Mouse (Mus musculus) G1E (cell line): ENCODE results near the gene Dhcr7. TPM values are rescaled to one million over a fixed set of nuclear protein-coding genes. Genes with fewer than 3 reads are reported as not detected.

Source experiments
- ATAC-seq: 2 replicates; pipeline ENCODE4 v1.8.0; 2016; ENCODE audit warnings: mild to moderate bottlenecking; ENCODE audit not compliant: insufficient number of reproducible peaks, poor library complexity, low FRiP score, severe bottlenecking; ENCODE audit errors: extremely low read depth
- DNase-seq: peaks from one replicate; pipeline ENCODE4 v3.0.0; 2012; ENCODE audit warnings: low spot score
- H3K27me3 ChIP-seq: 2 replicates; pipeline ENCODE4 v1.6.1; 2012; ENCODE audit warnings: mild to moderate bottlenecking, low read length, inconsistent platforms; ENCODE audit not compliant: insufficient read depth
- H3K36me3 ChIP-seq: replicated peaks from 2 replicates; pipeline ENCODE3; 2012; ENCODE audit warnings: mild to moderate bottlenecking, inconsistent platforms
- H3K4me1 ChIP-seq: 2 replicates; pipeline ENCODE4 v1.6.1; 2012; ENCODE audit warnings: low read depth, low read length, inconsistent platforms, mixed read lengths; ENCODE audit not compliant: insufficient read depth
- H3K4me3 ChIP-seq: 2 replicates; pipeline ENCODE4 v1.5.1; 2012; ENCODE audit warnings: low read depth, mild to moderate bottlenecking, inconsistent platforms, low read length, moderate library complexity, mixed read lengths
- H3K9me3 ChIP-seq: replicated peaks from 2 replicates; pipeline ENCODE4 v1.6.1; 2012; ENCODE audit warnings: inconsistent platforms
- CTCF ChIP-seq: IDR thresholded peaks from 2 replicates; pipeline ENCODE4 v1.5.1; 2012; ENCODE audit warnings: low read depth, low read length, inconsistent platforms, mixed read lengths
- GATA1 ChIP-seq: IDR thresholded peaks from 2 replicates; pipeline ENCODE4 v1.6.1; 2012; ENCODE audit warnings: borderline replicate concordance, low read length, inconsistent platforms, mixed read lengths
- GATA2 ChIP-seq: IDR thresholded peaks from 2 replicates; pipeline ENCODE4 v1.6.1; 2012; ENCODE audit warnings: low read depth, low read length, inconsistent platforms, borderline replicate concordance
- POLR2AphosphoS5 ChIP-seq: IDR thresholded peaks from 2 replicates; pipeline ENCODE4 v1.6.1; 2012; ENCODE audit warnings: low read depth, low read length, inconsistent platforms; ENCODE audit not compliant: insufficient replicate concordance
- TAL1 ChIP-seq: conservative IDR thresholded peaks from 2 replicates; pipeline ENCODE4 v1.6.1; 2012; ENCODE audit warnings: low read depth, low read length, inconsistent platforms, mixed read lengths
- polyA plus RNA-seq: library from polyadenylated mRNA; stranded (reverse); fragments of >175 nt; gene quantifications from 2 replicates; pipeline ENCODE4 v1.2.3, GENCODE M21; 2012
- total RNA-seq, 2 experiments: library from RNA; stranded (forward) in 1 of 2; stranded (reverse) in 1 of 2; fragments of 200-1000 nt in 1 of 2; fragments of >200 nt in 1 of 2; fragmentation: Nextera tagmentation in 1 of 2; gene quantifications; 2 replicates each; pipeline ENCODE4 v1.2.3; 2014 to 2017

The Dhcr7 gene
- total and polyA plus RNA-seq, 3 experiments = 16.3 to 83.0 (median 20.6) TPM

DNA sequence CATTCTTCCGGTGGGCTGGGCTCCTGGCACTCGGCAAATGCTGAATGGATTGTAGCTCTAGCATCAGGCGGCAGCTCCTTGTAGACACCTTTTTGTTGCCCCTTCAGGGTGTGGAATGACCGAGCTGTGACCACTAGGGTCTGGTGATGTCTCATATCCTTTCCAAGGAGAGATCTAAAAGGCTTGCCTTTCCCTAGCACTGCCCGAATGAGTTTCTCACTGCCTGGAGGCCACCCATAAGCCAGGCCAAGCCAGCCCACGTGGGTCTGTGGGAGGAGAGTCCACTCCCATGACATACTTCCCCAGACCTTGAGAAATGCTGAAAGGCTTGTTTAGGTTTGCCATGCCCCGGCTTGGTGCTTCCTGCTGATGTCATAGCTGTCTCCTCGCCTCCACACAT, 9.3 kb downstream of the Dhcr7 start:
- no peaks in the 10 kb centered on the region for H3K27me3 ChIP-seq
- TF ChIP-seq POLR2AphosphoS5 = no peak
- no peak for TF ChIP-seq CTCF
- TF ChIP-seq GATA2 = no peak
- TF ChIP-seq TAL1 = no peak
- TF ChIP-seq GATA1 = no peak
- ATAC-seq = no peak
- peaks cover 60% of the 10 kb centered on the region for H3K36me3 ChIP-seq
- peak overlapping the region; percentile 80 for H3K4me3 ChIP-seq
- H3K9me3 ChIP-seq = no peaks in the 10 kb centered on the region
- DNase-seq = no peak
- peaks cover 71% of the 10 kb centered on the region for H3K4me1 ChIP-seq

DNA sequence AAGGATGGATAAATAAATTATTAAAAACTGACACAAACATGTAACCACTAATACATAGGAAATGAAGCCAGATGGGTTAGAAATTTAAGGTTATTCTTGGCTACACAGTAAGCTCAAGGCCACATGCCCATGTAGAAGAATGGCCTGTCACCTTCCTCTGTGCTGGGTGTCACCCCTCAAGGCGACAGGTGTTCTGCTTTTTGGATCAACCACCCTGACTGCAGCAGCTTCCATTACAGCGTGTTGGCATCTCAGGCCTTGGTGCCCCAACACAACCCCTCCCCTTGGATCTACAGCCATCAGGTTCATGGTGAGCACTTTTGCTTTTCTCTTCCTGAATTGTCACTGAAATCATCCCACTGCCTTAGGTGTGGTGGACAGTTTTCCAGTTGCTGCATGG, 9.7 kb downstream of the Dhcr7 start:
- H3K4me1 ChIP-seq = peaks cover 74% of the 10 kb centered on the region
- H3K27me3 ChIP-seq = no peaks in the 10 kb centered on the region
- no peak for ATAC-seq
- DNase-seq = no peak
- no peaks in the 10 kb centered on the region for H3K9me3 ChIP-seq
- peak overlapping the region; percentile 80; the same call in 1 of the 2 replicates for H3K4me3 ChIP-seq
- TF ChIP-seq GATA2 (no peak), CTCF (no peak), POLR2AphosphoS5 (no peak), GATA1 (no peak), TAL1 (no peak)
- peaks cover 65% of the 10 kb centered on the region for H3K36me3 ChIP-seq

DNA sequence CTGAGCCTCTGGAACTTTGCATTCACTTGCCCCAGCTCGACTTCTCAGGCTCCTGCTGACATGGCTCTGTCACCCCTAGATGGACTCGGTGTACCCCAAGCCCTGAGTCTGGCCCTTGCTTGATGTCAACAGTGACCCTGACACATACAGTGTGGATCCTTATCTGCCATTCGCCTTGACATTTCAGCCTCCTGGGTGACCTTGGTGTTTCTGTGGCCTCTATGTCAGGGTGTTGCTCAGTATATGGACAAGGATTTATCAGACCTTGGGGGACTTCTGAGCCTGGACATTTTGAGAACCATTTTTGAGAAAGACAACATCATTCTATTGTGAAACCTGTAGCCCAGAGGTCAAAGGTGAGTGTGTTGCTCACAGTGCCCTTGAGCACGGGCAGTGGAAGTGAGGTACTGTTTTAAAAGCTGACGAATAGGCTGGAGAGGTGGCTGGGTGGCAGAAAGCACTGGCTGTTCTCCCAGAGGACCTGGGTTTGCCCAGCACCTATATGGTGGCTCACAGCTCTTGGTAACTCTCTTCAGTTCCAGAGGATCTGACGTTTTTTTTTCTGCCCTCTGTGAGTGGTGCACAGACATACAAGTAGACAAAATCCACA, 10.7 kb downstream of the Dhcr7 start:
- Histone ChIP-seq H3K4me3 (peak overlapping the region; percentile 3; the same call in 1 of the 2 replicates), H3K9me3 (no peaks in the 10 kb centered on the region), H3K27me3 (no peaks in the 10 kb centered on the region), H3K4me1 (peaks cover 83% of the 10 kb centered on the region), H3K36me3 (peaks cover 75% of the 10 kb centered on the region)
- no peak for DNase-seq
- ATAC-seq = no peak
- TF ChIP-seq TAL1 (no peak), POLR2AphosphoS5 (no peak), GATA1 (no peak), GATA2 (no peak), CTCF (no peak)

DNA sequence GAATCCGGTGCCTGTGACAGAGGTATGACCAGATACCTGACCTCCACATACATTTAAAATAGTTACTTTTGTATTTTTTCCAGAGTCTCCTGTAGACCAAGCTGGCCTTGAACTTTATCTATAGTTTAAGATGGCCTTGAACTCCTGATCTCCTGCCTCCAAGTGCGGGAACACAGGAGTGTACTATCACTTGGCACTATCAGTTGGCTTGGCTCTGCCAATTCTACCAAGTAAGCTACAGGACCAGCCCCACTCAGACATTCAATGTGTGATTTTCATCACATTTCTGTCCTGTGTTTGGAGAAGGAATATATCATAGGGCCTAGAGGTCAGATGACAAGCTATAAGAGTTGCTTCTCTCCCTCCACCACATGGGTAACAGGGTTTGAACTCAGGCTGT, 11.4 kb downstream of the Dhcr7 start:
- no peak for ATAC-seq
- DNase-seq = no peak
- Histone ChIP-seq H3K36me3 (peaks cover 80% of the 10 kb centered on the region), H3K4me1 (peaks cover 79% of the 10 kb centered on the region), H3K27me3 (no peaks in the 10 kb centered on the region), H3K4me3 (no peak overlapping the region), H3K9me3 (no peaks in the 10 kb centered on the region)
- no peak for TF ChIP-seq POLR2AphosphoS5
- no peak for TF ChIP-seq CTCF
- no peak for TF ChIP-seq TAL1
- no peak for TF ChIP-seq GATA2
- no peak for TF ChIP-seq GATA1

DNA sequence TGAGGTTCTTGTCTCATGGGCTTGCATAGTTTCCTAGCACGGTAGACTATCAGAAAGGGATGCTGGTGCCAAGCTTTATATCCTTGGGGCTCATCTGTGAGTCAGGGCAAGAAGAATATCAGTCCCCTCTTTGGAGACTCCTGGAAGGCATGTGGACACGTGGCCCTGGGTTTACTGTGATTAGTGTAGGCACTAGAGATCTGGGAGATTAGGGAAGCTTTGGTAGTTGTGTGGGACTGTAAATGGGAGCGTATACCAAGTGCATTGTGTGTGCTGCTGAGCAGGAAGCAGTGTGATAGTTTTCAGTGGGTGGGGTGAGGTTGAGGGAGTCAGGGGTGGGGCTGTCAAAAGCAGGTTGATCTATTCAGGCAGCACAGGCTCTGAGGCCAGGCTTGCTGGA, 12.0 kb downstream of the Dhcr7 start:
- DNase-seq (no peak), ATAC-seq (no peak)
- Histone ChIP-seq H3K27me3 (no peaks in the 10 kb centered on the region), H3K9me3 (no peaks in the 10 kb centered on the region), H3K4me1 (peaks cover 76% of the 10 kb centered on the region), H3K36me3 (peaks cover 87% of the 10 kb centered on the region), H3K4me3 (no peak overlapping the region; the same call in 1 of the 2 replicates)
- TF ChIP-seq GATA1 = no peak
- no peak for TF ChIP-seq POLR2AphosphoS5
- TF ChIP-seq TAL1 = no peak
- no peak for TF ChIP-seq CTCF
- no peak for TF ChIP-seq GATA2

DNA sequence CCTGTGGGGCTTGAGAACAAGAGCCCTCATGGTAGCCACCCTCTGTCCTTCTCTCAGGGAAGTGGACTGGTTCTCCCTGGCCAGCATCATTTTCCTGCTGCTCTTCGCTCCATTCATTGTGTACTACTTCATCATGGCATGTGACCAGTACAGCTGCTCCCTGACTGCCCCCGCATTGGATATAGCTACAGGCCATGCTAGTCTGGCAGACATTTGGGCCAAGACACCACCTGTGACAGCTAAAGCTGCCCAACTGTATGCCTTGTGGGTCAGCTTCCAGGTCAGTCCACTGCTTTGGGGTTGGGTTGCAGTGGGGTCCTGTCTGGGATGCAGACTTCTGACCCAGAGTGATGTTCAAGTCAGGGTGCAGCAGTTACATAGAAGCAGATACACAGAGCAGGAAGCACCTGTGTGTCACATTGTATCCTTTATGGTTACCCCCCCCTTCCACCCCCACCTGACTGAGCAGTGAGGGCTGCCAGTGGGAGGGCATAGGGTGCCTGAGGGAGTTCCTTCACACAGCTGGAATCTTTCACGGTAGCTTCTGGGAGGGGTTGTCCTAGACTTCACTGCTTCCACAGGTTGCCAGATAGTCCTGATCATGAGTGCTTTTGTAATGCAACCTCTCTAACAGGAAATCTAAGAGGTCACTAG, 14.9 kb downstream of the Dhcr7 start:
- no peak for ATAC-seq
- H3K4me3 ChIP-seq = no peak overlapping the region
- peaks cover 99% of the 10 kb centered on the region for H3K36me3 ChIP-seq
- H3K4me1 ChIP-seq = peaks cover 59% of the 10 kb centered on the region
- no peaks in the 10 kb centered on the region for H3K9me3 ChIP-seq
- TF ChIP-seq POLR2AphosphoS5 = no peak
- TF ChIP-seq GATA2 = no peak
- no peak for TF ChIP-seq GATA1
- TF ChIP-seq CTCF = no peak
- no peak for TF ChIP-seq TAL1
- DNase-seq = no peak
- no peaks in the 10 kb centered on the region for H3K27me3 ChIP-seq
